Mouse (Mus musculus) olfactory bulb, adult 2 months (tissue): ENCODE data around the gene Slc44a5.

Experiments
- CTCF ChIP-seq: fragments of 200-500 bp; IDR thresholded peaks from 2 replicates; pipeline ENCODE4 v1.5.1; 2012; ENCODE audit warnings: low read depth, mild to moderate bottlenecking, low read length, moderate library complexity; ENCODE audit not compliant: insufficient read depth
- POLR2A ChIP-seq: fragments of 200-500 bp; IDR thresholded peaks from 2 replicates; pipeline ENCODE4 v1.6.1; 2012; ENCODE audit warnings: mild to moderate bottlenecking, low read depth, low read length, moderate library complexity; ENCODE audit not compliant: insufficient read depth

GRCm38 (mm10) chr3:154209201-154209754, 236.0 kb downstream of the Slc44a5 start:
- TF ChIP-seq CTCF (no peak), POLR2A (no peak)
